Mouse (Mus musculus) heart, postnatal 0 days (tissue): ENCODE data around the gene Egflam. TPM values are rescaled to one million over a fixed set of nuclear protein-coding genes. Genes with fewer than 3 reads are reported as not detected.

Experiments used
- ATAC-seq: fragments of 200-750 bp; cut with Nextera tagmentation; 2 replicates; pipeline ENCODE4 v1.8.0; 2017; ENCODE audit warnings: low read depth, moderate number of reproducible peaks, moderate library complexity; ENCODE audit not compliant: insufficient read depth
- DNase-seq: peaks from one replicate; pipeline ENCODE4 v3.0.0-alpha.2; 2016; ENCODE audit warnings: low spot score
- H3K27ac ChIP-seq: fragments of 300-500 bp; sonication (generic); 2 replicates; pipeline ENCODE4 v1.5.1; 2014; ENCODE audit warnings: low read depth, mild to moderate bottlenecking
- H3K27me3 ChIP-seq: fragments of 300-500 bp; sonication (generic); 2 replicates; pipeline ENCODE4 v1.6.1; 2014; ENCODE audit warnings: low read length, mixed read lengths; ENCODE audit not compliant: control insufficient read depth, insufficient read depth
- H3K36me3 ChIP-seq: fragments of 300-500 bp; sonication (generic); replicated peaks from 2 replicates; pipeline ENCODE4 v1.6.1; 2014; ENCODE audit warnings: low read length, mixed read lengths; ENCODE audit not compliant: control insufficient read depth, insufficient read depth
- H3K4me1 ChIP-seq: fragments of 300-500 bp; sonication (generic); 2 replicates; pipeline ENCODE4 v1.6.1; 2014; ENCODE audit warnings: antibody characterized with exemption; ENCODE audit not compliant: control insufficient read depth, insufficient read depth
- H3K4me2 ChIP-seq: fragments of 300-500 bp; sonication (generic); 2 replicates; pipeline ENCODE4 v1.6.1; 2014; ENCODE audit warnings: low read depth, mild to moderate bottlenecking, low read length, moderate library complexity
- H3K4me3 ChIP-seq: fragments of 300-500 bp; sonication (generic); 2 replicates; pipeline ENCODE4 v1.5.1; 2014; ENCODE audit warnings: low read depth, low read length
- H3K9ac ChIP-seq: fragments of 300-500 bp; sonication (generic); replicated peaks from 2 replicates; pipeline ENCODE4 v1.6.1; 2014; ENCODE audit warnings: low read depth, low read length, mixed read lengths
- H3K9me3 ChIP-seq: fragments of 300-500 bp; sonication (generic); replicated peaks from 2 replicates; pipeline ENCODE4 v1.6.1; 2016; ENCODE audit warnings: low read length; ENCODE audit not compliant: control insufficient read depth
- CTCF ChIP-seq: IDR thresholded peaks from 2 replicates; pipeline ENCODE4 v1.5.1; 2016; ENCODE audit warnings: antibody characterized with exemption, control low read depth, low read depth
- EP300 ChIP-seq: IDR thresholded peaks from 2 replicates; pipeline ENCODE4 v1.6.1; 2016; ENCODE audit warnings: antibody characterized with exemption, low read depth
- WGBS: fragments of 180-500 bp; shearing (Covaris S2); extraction: QIAGEN DNeasy Blood & Tissue Kit; methylation state at CpG from one replicate; pipeline ENCODE4 v1.1.7; 2014; 5-methylcytosine and 5-hydroxymethylcytosine counted together
- polyA plus RNA-seq: library from polyadenylated mRNA; unstranded; fragments of >200 nt; fragmentation: Nextera tagmentation; extraction: Ambion mirVana; gene quantifications from 2 replicates; pipeline ENCODE4 v1.2.1, GENCODE M21; 2015
- total RNA-seq: library from RNA; depleted of rRNA; stranded (reverse); fragments of >200 nt; gene quantifications from 2 replicates; pipeline ENCODE4 v1.2.3, GENCODE M21; 2014; ENCODE audit warnings: low replicate concordance

Egflam gene
- total and polyA plus RNA-seq, 2 experiments from 2014 or later: 2.8 to 10.2 TPM

DNA sequence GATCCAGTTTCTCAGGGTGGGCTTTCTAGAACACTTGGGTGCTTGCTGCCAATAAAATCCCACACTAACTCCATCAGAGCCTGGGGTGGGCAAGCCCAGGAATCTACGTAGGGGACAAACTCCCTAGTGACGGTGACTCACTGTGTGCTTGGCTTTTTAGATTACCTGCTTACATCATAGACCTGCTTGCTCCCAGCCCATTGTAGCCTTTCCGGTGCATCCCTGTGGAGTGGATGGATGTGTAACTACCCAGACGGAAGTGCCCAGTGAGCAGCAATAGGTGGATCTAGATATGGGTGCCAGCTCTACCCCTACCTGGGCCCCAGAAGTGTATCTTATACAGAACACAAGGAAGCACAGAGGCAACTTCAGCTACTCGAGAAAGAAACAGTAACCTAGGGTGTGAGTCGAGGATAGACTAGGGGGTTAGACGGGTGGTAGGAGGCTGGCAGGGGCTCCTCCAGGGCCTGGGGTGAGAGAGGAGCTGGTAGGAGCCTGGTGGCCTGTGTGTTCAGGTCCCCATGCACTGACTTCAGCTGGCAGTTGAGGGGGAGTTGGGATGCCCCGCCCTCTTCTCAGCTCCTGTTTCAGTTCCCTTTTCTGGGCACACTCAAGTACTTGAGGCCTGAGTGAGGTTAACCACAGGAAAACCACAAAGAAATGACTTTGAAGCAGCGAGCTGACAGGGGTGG, 181.5 kb downstream of the Egflam start:
- Histone ChIP-seq H3K4me1 (peaks cover 20% of the 10 kb centered on the region), H3K4me3 (no peak overlapping the region), H3K36me3 (no peaks in the 10 kb centered on the region), H3K27me3 (no peaks in the 10 kb centered on the region), H3K4me2 (no peak overlapping the region), H3K27ac (no peak overlapping the region), H3K9me3 (no peaks in the 10 kb centered on the region), H3K9ac (no peak overlapping the region)
- TF ChIP-seq EP300 (no peak), CTCF (no peak)
- ATAC-seq (no peak), DNase-seq (no peak)
- WGBS: 70% methylated on average over 9 of the region's 9 CpGs

DNA sequence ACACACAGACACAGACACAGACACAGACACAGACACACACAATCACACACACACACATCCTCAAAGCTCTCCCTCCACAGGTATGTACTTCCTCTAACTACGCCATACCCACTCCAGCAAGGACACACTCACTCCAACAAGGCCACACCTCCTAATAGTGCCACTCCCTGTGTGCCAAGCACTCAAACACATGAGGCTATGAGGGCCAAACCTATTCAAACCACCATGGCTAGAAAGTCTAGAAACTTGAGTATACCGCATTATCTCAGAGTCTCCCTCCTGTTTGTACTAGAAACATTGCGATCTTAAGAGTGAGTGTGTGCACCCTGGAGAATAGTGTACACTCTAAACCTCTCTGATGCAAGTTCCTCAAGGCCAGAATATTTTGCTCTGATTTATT, 182.3 kb downstream of the Egflam start:
- Histone ChIP-seq H3K4me3 (no peak overlapping the region), H3K36me3 (no peaks in the 10 kb centered on the region), H3K27me3 (no peaks in the 10 kb centered on the region), H3K9ac (no peak overlapping the region), H3K27ac (no peak overlapping the region), H3K4me1 (peaks cover 13% of the 10 kb centered on the region), H3K9me3 (no peaks in the 10 kb centered on the region), H3K4me2 (no peak overlapping the region)
- DNase-seq (no peak), ATAC-seq (no peak)
- TF ChIP-seq CTCF: no peak
- TF ChIP-seq EP300: no peak
- WGBS: 89% methylated on average over 3 of the region's 3 CpGs

DNA sequence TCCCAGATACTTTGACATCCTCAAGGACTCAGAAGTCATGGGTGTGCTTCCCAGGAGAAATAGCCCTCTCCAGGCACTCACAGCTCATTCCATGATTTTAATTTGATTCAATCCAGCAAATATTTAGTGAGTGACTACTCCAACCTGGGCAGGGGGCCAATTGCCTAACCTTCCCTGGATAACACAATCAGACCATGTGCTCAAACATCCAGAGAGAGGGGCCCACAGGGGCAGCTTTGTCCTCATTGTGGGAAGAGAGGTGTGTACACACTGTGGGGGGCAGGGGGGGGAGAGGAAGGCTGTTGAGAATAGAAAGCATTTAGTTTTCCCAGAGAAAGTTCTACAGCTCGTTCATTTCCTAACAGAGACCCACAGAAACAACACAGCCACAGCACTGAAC, 184.5 kb downstream of the Egflam start:
- no peak overlapping the region for H3K4me2 ChIP-seq
- DNase-seq: peak; percentile 76
- WGBS: 8% methylated on average over 1 of the region's 1 CpGs

DNA sequence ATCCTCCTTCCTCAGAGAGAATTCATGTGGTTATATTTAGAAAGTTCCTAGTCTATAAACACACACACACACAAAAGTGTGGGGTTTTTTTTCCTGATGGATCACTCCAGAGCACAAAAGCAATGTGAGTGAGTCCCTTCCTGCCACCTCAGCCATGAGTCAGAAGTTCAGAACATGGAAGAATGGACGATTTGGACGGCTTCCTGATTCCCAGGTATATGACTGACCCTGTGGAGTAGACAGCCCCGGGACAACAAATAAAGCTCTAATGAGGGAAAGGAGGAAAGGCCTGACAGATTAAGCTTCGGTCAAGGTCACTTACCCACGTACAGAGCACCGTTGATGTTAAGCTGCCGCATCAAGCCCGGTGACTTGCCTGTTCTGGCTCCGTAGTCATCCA, 190.0 kb downstream of the Egflam start:
- 46% methylated on average over 9 of the region's 9 CpGs for WGBS
- TF ChIP-seq CTCF (no peak), EP300 (no peak)
- H3K9ac ChIP-seq: no peak overlapping the region
- no peaks in the 10 kb centered on the region for H3K27me3 ChIP-seq
- H3K27ac ChIP-seq: peak overlapping the region; percentile 38; the same call in 1 of the 2 replicates
- no peaks in the 10 kb centered on the region for H3K9me3 ChIP-seq
- no peak overlapping the region for H3K4me3 ChIP-seq
- H3K4me2 ChIP-seq: no peak overlapping the region
- H3K4me1 ChIP-seq: peaks cover 36% of the 10 kb centered on the region
- H3K36me3 ChIP-seq: no peaks in the 10 kb centered on the region
- DNase-seq (no peak), ATAC-seq (no peak)

More for the DNA sequence above, 184.5 kb downstream of the Egflam start:
- H3K9ac ChIP-seq: no peak overlapping the region
- no peaks in the 10 kb centered on the region for H3K27me3 ChIP-seq
- ATAC-seq: peak; percentile 87
- no peaks in the 10 kb centered on the region for H3K9me3 ChIP-seq
- peaks cover 9% of the 10 kb centered on the region for H3K4me1 ChIP-seq
- no peak overlapping the region for H3K4me3 ChIP-seq
- peak overlapping the region; percentile 40 for H3K27ac ChIP-seq
- TF ChIP-seq CTCF (no peak), EP300 (no peak)
- no peaks in the 10 kb centered on the region for H3K36me3 ChIP-seq

DNA sequence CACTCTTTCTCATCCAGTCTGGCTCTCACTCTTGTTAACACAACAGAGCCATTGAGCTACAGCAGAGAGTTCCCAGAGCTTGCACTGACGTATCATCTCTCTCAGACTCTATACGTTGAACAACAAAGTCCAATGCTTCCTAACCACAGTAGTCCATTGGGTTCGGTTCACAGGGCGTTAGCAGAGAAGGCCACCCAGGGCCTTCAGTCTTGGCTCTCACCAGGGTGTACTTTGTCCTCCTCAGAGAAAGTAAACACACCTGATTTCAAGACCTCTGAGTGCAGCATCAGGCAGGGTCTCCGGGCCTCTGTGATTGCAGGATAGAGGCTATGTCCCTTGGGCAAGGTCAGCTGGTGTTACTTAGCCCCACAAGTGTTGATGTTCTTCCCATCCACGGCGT, 190.9 kb downstream of the Egflam start:
- ATAC-seq (no peak), DNase-seq (no peak)
- H3K4me2 ChIP-seq: no peak overlapping the region
- no peaks in the 10 kb centered on the region for H3K9me3 ChIP-seq
- 86% methylated on average over 7 of the region's 7 CpGs for WGBS
- H3K4me1 ChIP-seq: peaks cover 42% of the 10 kb centered on the region
- no peak overlapping the region for H3K27ac ChIP-seq
- no peaks in the 10 kb centered on the region for H3K36me3 ChIP-seq
- no peak overlapping the region for H3K4me3 ChIP-seq
- H3K27me3 ChIP-seq: no peaks in the 10 kb centered on the region
- TF ChIP-seq EP300 (no peak), CTCF (no peak)
- no peak overlapping the region for H3K9ac ChIP-seq

DNA sequence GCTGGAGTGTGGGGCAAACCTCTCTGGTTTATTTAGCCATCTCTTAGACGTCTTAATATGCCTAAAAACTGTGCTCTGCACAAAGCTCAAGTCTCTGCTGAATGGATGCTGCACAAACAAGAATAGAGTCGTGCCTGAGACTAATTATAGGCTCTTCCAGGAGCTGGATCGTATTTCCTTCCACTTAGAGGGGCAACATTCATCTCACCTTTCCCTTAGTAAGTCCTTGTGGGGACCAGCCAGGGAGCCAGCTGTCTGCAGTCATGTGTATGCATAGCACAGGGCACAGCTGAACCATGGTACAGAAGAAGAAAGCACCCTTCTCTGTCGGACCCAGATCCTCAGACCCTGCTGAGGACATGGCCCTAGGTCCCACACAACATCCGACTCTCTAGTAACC, 192.1 kb downstream of the Egflam start:
- H3K9me3 ChIP-seq: no peaks in the 10 kb centered on the region
- H3K9ac ChIP-seq: no peak overlapping the region
- ATAC-seq (peak; percentile 31), DNase-seq (peak; percentile 60)
- no peaks in the 10 kb centered on the region for H3K27me3 ChIP-seq
- no peak overlapping the region for H3K4me2 ChIP-seq
- WGBS: 27% methylated on average over 5 of the region's 5 CpGs
- no peak overlapping the region for H3K4me3 ChIP-seq
- peak overlapping the region; percentile 67 for H3K27ac ChIP-seq
- H3K4me1 ChIP-seq: peaks cover 54% of the 10 kb centered on the region
- H3K36me3 ChIP-seq: no peaks in the 10 kb centered on the region
- no peak for TF ChIP-seq EP300
- no peak for TF ChIP-seq CTCF
